Mouse (Mus musculus): ENCODE data around the gene Adgrg6.

GRCm38 (mm10) chr10:14480928-14481327, 64.5 kb downstream of the Adgrg6 start:
- TF ChIP-seq CTCF (IDR thresholded peaks at IDR 0.05; ENCODE audit: control insufficient read depth, insufficient read depth, insufficient replicate concordance, low read depth, low read length), result no peak
- no peak for TF ChIP-seq POLR2A (IDR thresholded peaks at IDR 0.05; ENCODE audit: control insufficient read depth, low read depth, low read length)

All from testis, adult 2 months (tissue).